Mouse (Mus musculus): ENCODE results near the gene Tlk1. TPM values are rescaled to one million over a fixed set of nuclear protein-coding genes. Genes with fewer than 3 reads are reported as not detected.
"Not testable (repeated sequence)": the region's sequence is repeated elsewhere in the genome, so short reads cannot be mapped to it uniquely, and the experiment has no call there.

Gene Tlk1
- total RNA-seq, 2 experiments from 2014 or later: 77.1 to 85.2 TPM

DNA sequence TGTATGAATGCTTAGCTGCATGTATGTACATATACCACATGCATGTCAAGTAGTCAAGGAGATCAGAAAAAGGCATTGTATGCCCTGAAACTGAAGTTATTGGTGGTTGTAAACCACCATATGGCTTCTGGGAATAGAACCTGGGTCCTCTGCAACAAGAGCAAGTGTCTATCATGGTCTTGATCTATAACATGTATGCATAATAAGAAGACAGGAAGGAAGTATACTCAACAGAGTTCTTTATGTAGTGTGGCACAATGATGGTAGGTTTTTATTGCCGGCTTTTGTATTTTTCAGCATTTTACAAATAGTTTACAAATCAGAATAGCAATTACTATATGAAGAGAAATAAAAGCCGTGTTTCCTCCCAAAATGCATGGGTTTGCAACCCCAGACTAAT, 9.7 kb upstream of the Tlk1 start:
- no peak for DNase-seq (ENCODE audit: low spot score in 2 of 2)

DNA sequence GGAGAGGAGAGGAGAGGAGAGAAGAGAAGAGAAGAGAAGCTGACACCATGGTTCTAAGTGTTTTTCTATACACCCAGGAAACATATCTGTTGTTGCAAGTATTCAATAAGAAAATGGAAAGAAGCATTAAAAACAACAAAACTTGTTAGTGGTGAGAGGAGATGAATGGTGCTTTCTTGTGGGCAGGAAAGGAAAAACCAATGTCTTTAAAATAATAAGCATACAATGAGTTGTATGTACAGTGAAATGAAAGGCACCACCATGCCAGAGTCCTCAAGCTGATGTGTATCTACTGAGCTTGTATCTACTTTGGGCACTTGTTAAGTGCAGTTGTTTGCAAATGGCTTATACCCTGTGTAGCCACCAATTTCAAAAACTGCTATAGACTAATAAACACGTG, 7.7 kb upstream of the Tlk1 start:
- DNase-seq (ENCODE audit: low spot score in 2 of 2): no peak

DNA sequence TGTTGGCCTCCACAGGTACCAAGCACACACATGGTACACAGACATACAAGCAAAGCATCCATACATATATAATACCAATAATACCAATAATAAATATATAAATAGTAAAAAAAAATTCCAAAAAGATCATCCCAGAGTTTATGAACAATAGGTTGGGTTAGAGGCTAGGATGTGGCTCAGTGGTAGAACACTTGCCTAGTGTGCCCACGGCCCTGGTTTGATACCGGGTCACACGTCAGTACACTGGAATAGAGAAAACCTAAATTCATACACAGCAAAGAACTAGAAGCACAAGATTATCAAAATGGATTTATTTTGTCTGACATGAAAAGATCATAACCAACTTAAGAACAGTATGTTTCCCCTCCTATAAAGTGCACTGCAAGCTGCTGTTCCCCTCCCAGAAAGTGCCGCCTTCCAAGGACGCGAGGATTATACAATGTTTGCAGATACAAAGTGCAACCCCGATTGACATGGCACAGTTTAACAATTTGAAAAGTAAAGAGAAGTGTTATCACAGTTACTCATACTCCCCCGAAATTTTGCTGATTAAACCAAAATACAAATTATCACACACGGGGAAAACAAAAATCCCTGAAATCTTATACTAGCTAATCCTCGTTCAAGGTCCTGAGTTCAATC, 6.3 kb upstream of the Tlk1 start:
- DNase-seq (ENCODE audit: low spot score in 2 of 2): no peak

DNA sequence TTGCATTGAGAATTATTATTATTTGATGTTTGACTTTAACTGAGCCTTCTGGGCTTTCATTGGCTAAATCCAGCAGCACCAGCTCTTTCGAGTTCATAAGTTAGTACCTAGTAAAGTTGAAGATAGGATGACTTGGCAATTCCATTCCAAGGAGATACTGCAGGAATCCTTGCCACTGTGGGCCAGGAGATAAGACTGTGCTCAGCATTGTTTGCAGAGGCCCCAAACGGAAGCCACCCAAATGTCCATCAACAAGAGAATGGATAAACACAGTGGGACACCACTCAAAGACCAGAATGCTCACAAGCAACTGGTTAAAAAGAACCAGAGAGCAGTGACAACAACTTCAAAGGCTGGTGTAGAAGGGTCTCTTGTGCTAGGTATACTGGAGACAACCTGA, 5.2 kb upstream of the Tlk1 start:
- no peak for DNase-seq (ENCODE audit: low spot score in 2 of 2)

DNA sequence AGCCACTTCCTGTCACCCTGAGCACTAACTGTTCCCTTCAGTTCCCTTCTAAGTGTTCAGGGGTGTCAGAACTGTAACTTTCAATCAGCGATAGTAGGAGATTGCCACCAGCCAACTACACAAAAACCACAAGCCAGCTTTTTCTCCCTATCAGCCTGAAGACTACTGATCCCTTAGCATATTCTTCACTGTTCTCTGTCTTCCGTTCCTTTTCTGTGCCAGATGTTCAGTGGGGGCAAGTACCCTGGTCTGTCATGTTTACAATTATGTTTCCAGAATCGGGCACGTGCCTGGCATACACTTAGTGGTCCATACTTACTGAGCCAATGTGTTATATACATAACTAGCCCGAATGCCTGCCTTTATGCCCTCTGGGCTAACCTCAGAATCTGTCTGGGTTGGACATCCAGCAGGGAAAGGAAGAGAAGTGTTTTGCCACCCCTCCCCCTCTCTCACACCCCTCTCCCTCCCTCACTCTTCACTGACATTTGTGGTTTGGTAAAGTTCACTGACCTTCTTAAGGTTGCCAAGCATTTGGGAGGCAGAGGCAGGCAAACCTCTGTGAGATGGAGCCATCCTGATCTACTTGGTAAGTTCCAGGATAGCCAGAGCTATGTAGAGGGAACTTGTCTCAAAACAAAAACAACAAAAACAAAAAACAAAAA, 4.5 kb upstream of the Tlk1 start:
- DNase-seq (ENCODE audit: low spot score in 2 of 2): no peak

DNA sequence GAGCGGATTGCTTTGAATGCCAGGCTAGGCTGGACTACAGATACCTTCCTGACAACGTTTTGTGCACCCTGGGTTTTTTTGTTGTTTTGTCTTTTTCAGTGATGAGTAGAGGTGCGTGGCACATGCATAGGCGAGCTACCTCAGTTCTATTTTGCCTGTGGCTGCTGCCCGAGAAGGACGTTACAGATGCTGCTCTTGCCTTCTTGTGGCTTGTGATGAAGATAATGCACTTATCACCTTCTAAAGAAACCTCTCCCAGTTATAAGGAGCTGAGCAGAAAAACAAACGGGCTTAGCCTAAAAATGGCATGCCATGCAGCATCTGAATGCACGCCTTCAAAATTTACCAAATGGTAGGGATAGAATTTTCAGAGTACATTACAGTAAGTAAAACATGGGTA, 2.3 kb upstream of the Tlk1 start:
- DNase-seq (ENCODE audit: low spot score in 2 of 2): no peak

DNA sequence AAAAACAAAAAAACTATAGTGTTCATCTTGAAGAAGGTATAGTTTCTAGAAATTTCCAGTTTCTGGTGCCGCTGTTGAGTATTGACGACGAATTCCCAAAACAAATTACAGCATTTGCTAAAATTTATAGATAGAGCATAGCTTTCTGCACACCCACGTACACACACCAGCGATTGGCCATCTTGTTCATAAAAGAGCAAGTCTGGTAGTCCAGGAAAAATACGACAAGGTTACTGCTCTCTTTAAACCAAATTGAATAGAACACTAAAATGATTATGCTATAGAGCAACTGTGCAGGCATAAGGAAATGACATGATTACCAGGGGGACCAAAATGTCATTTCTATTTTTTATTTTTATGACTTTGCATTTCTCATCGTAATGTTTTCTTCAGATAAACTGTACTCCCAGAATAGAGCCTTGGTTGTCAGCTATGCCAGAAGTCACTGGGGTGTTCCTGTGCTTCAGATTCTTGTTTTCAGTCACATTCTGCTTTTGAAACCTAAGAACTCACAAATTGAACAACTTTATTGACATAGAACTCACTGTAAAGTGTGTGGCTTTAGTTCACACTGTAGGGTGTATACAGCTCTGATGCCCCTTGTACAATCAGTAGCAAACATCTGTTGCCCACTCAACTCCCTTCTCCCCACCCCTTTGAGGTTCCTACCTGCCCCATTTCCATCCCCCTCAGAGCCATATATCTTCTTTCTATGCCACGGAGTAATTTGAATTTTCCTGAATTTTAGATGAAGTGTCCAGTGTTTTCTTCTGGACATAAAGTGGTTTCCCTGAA, 1.1 kb upstream of the Tlk1 start:
- DNase-seq (ENCODE audit: low spot score in 2 of 2): no peak

- DNase-seq (ENCODE audit: low spot score in 2 of 2): peak; percentile 53 to 55
Observed at GRCm38 (mm10) chr2:70824838-70825370, 624 bp downstream of the Tlk1 start.

DNA sequence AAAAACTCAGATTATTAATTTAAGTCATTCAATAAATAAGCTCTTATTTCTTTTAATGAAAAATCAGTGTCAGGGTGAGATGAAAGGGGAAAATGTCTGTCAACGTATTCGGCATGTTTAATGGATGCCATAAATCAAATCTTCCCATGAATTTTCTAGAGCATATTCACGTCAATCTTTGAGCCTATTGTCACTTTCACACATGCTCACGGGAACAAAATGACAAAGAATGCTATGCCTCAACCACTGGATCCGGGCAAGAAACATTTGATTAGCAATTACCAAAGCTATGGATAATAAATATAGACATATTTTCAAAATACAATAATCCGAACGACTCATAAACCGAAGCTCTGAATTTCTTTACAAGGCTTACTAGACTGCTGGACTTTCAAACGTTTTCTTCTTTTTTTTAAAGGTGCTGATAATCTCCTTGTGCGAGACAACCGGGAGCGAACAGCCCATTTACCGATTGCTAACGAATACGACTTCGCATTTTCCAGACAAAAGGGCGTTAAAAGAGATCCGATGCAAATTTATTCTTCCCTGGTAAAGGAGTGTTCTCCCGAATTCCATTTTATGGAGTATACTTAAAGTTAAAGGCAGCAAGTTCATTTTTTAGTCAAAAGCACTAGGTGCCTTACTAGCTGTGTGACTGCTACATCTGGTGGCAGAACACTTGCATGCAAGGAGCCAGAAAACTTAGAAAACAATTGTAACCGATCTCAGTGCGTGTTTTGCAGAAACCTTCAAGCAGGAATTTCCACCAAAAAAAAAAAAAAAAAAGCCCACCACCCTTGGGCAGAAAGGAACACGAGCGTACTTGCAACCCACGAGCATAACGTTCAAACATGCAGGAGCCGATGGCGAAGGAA, 1.4 kb downstream of the Tlk1 start:
- no peak for DNase-seq (ENCODE audit: low spot score in 2 of 2)

DNA sequence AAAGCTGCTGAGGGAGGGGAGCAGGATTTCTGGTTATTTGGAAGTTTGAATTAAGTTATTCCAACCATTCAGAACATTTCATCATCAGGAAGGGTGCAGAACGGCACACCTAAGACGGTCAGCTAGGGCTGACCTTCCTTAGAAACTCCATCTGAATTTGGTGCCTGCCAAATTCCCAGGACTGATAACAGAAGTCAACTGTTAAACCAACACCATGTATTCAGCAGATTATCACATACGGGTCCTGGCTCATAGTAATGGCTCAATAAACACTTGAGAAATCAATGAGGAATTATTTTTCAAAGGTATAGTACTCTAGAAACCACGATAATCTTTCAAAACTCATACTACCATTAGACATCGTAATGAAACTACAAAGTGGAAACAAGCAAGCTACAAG, 2.1 kb downstream of the Tlk1 start:
- no peak for DNase-seq (ENCODE audit: low spot score in 2 of 2)

GRCm38 (mm10) chr2:70816939-70817338, 8.6 kb downstream of the Tlk1 start:
- DNase-seq (ENCODE audit: low spot score in 2 of 2): no peak

- no peak for DNase-seq (ENCODE audit: low spot score in 2 of 2)
Observed at GRCm38 (mm10) chr2:70816016-70816415, 9.5 kb downstream of the Tlk1 start.

GRCm38 (mm10) chr2:70813608-70814007, 11.9 kb downstream of the Tlk1 start:
- no peak for DNase-seq (ENCODE audit: low spot score in 2 of 2)

GRCm38 (mm10) chr2:70811476-70811875, 14.1 kb downstream of the Tlk1 start:
- no peak for DNase-seq (ENCODE audit: low spot score in 2 of 2)

GRCm38 (mm10) chr2:70809921-70810320, 15.6 kb downstream of the Tlk1 start:
- no peak for DNase-seq (ENCODE audit: low spot score in 2 of 2)

DNA sequence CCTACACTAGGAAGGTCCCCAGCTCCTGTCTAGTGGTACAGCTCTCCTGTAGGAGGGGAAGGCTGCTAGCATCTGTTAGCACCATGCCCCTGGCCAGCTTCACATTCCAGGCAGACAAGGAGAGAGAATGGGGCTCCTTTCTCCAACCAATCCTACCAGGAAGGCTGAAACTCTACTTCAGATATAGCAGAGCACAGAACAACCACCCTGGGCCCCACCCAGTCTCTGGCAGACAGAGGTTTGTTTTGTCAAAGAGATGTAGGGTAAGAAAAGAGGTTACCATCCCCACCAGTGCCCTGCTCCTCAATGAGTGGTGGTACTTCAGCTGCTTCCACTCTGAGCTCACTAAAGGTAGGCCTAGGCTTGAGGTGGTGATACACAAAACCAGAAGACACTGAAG, 16.8 kb downstream of the Tlk1 start:
- no peak for DNase-seq (ENCODE audit: low spot score in 2 of 2)

DNA sequence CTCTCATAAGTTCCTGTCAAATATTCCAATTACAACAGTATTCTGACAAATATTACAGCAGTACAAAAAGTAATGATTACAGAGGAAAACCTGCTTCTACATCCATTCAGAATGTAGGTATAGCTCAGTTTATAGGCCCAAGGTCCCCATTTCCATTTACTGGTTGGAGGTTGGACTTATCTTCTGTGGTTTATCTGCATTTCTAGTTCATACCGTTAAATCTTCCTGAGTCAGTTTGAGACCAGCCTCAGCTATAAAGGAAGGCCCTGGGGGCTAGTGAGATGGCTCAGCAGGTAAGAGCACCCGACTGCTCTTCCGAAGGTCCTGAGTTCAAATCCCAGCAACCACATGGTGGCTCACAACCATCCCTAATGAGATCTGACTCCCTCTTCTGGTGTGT, 17.9 kb downstream of the Tlk1 start:
- DNase-seq (ENCODE audit: low spot score in 2 of 2): not testable (repeated sequence)

DNA sequence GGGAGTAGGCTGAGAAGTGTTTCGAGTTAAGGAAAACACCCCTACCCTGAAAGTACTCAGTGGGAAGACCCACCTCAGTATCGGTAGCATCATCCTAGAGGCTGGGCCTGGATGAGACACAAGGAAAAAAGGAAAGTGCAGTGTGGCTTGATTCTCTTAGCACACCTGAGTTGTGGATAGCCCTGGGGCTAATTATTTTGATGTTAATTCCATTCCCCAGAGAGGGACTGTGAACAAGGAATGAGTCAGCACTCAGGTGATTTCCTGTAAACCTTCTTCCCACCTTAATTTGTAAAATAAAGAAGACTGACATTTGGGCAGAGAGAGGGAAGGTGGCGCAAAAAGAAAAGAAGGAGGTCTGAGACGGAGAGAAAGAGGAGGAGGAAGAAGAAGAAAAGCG, 19.5 kb downstream of the Tlk1 start:
- no peak for DNase-seq (ENCODE audit: low spot score in 2 of 2)

DNA sequence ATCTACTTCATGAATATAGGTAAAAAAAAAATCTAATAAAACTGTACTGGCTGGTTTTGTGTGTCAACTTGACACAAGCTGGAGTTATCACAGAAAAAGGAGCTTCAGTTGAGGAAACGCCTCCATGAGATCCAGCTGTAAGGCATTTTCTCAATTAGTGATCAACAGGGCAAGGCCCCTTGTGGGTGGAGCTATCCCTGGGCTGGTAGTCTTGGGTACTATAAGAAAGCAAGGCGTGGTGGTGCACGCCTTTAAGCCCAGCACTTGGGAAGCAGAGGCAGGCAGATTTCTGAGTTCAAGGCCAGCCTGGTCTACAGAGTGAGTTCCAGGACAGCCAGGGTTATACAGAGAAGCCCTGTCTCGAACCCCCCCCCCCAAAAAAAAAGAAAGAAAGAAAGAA, 21.8 kb downstream of the Tlk1 start:
- DNase-seq (ENCODE audit: low spot score in 2 of 2): not testable (repeated sequence)

DNA sequence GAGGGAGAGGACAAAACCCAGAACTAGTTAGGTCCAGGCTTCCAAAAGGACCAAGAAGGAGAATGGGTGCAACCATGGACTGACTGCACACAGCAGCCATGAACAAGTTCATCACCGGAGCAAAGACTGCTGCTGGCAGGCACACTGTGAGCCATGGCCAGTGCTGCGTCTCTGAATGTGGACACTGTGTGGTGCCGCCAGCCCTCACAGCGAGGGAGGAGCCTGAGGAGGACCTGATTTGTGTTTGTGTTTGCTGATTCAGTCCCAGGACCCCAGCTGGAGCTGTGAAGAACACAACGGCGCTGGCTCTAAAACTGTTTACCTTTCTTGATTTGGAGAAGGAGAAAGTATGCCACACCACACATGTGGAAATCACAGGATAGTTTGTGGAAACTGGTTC, 22.9 kb downstream of the Tlk1 start:
- no peak for DNase-seq (ENCODE audit: low spot score in 2 of 2)

- no peak for DNase-seq (ENCODE audit: low spot score in 2 of 2)
Observed at GRCm38 (mm10) chr2:70801543-70801942, 24.0 kb downstream of the Tlk1 start.
